Mouse (Mus musculus): ENCODE results near the gene Mboat1.

Gene Mboat1

DNA sequence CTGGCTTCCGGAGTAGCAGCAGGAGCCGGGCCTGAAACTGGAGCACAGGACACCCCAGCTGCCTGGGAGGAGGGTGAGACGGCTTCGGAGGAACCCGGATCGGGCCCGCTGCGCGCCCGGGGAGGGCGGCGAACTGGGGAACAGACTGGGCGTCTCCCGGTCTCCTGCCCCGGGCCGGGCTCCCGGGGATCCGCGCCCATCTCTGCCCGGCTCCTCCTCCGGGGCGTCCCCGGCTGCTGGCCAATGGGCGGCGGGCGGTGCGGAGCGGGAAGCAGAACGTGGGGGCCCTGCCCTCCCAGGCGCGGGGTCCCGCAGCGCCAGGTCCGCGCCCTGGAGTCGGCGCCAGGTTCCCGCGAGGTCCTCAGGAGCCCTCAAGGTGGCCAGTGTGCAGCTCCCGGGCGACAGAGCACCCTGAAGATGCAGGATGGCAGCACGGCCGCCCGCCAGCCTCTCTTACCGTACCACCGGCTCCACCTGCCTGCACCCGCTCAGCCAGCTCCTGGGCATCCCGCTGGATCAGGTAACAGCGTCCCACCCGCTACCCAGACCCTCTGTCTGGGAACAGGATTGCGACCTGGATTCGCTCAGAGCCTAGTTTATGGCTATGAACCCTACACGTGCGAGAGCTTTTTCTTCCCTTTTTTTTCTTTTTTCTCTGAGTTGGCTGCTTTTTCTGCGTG, at the start of gene Mboat1:
Mboat1 (plus strand) TSS at position 247 of the 680 bp plus-strand sequence.
- in situ Hi-C loops (cut with MboI, MseI), result no loop called here

- in situ Hi-C loops (cut with MboI, MseI), result loop anchor here (25.0 kb wide), 1 partner anchor 444 kb away; the partner anchor contains the start of gene Uqcrfs1
Observed at GRCm38 (mm10) chr13:30093086-30093485, 43.2 kb upstream of the Mboat1 start.

GRCm38 (mm10) chr13:30095851-30096250, 40.4 kb upstream of the Mboat1 start:
- in situ Hi-C loops (cut with MboI, MseI), result loop anchor here (5.0 to 25.0 kb wide), 2 partner anchors 161 to 441 kb away; partner anchors contain the start of gene Uqcrfs1

DNA sequence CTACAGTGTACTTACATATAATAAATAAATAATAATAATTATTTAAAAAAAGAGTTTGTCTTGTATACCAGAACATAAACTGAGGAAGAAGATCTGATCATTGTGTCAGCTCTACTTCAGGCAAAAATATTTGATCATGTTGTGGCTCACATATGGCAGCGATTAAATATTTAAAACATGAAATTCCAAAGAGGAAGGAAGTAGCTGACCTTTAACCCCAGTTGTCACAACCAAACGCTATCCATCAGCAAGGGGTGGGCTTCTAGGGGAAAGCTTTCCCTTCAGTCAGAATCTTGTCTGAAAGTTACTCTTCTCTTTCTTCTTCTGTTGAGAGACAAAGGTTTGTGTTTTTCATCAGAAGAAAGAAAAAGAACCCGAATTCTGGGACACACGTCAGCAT, 39.8 kb upstream of the Mboat1 start:
- in situ Hi-C loops (cut with MboI, MseI), result loop anchor here (5.0 to 25.0 kb wide), 2 partner anchors 161 to 441 kb away; partner anchors contain the start of gene Uqcrfs1

- in situ Hi-C loops (cut with MboI, MseI), result no loop called here
Observed at GRCm38 (mm10) chr13:30109001-30109600, 27.2 kb upstream of the Mboat1 start.

DNA sequence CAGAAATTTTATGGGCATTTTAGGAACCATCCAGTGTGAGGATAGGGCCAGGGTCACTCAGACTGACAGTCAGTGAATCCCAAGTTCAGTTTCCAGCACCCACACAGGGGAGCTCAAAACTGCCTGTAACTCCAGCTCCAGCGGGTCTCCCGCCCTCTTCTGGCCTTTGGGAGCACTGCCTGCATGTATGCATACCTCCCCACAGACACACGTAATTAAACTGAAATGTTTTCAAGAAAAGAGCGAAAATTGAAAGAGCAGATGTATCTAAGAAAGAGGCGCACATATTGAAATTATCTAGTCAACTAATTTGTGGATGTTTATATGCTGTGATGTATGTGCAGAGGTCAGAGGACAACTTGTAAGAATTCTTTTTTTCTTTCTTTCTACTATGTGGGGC, 20.5 kb upstream of the Mboat1 start:
- in situ Hi-C loops (cut with MboI, MseI), result no loop called here

- in situ Hi-C loops (cut with MboI, MseI), result no loop called here
Observed at GRCm38 (mm10) chr13:30136923-30137629, 787 bp downstream of the Mboat1 start.

DNA sequence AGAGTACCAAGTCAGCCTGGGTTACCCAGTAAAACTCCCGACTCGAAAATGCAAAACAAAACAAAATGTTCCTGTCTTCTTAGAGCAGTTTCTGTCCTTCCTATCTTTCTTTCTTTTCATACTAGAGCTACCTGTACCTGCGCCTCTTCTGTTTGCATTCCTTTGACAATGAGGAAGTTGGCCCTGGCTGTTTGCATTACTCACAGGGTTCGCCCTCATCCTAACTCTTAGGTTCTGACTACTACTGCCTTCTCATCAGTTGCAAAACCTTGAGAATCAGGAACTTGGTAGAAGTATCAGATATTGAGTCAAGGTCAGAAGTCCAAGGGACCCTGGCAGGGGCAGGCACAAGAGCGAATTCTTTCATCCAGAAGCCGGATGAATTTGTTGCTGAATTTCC, 1.7 kb downstream of the Mboat1 start:
- in situ Hi-C loops (cut with MboI, MseI), result no loop called here

- in situ Hi-C loops (cut with MboI, MseI), result no loop called here
Observed at GRCm38 (mm10) chr13:30140149-30140548, 3.9 kb downstream of the Mboat1 start.

DNA sequence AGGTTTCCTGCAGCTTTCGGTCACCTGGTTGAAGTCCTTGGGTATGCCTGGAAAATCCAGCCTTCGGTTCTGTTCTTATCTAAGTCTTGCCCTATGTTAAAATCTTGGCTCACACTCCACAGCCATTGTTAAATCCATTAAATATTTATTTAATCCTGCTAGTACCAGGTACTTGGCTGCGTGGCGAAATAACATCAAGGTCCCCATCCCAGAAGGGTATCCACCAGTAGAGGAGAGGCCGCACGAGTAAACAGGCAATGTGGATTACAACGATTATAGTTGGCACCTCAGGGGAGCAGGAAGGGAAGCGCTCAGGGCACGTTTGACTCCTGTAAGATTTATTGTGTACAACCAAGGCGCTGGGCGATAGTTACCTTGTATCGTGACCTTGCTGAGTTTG, 4.4 kb downstream of the Mboat1 start:
- in situ Hi-C loops (cut with MboI, MseI), result no loop called here

GRCm38 (mm10) chr13:30141996-30142395, 5.7 kb downstream of the Mboat1 start:
- in situ Hi-C loops (cut with MboI, MseI), result no loop called here

GRCm38 (mm10) chr13:30146468-30146867, 10.2 kb downstream of the Mboat1 start:
- in situ Hi-C loops (cut with MboI, MseI), result no loop called here

- in situ Hi-C loops (cut with MboI, MseI), result no loop called here
Observed at GRCm38 (mm10) chr13:30154264-30154663, 18.0 kb downstream of the Mboat1 start.

GRCm38 (mm10) chr13:30159626-30160025, 23.3 kb downstream of the Mboat1 start:
- in situ Hi-C loops (cut with MboI, MseI), result no loop called here

DNA sequence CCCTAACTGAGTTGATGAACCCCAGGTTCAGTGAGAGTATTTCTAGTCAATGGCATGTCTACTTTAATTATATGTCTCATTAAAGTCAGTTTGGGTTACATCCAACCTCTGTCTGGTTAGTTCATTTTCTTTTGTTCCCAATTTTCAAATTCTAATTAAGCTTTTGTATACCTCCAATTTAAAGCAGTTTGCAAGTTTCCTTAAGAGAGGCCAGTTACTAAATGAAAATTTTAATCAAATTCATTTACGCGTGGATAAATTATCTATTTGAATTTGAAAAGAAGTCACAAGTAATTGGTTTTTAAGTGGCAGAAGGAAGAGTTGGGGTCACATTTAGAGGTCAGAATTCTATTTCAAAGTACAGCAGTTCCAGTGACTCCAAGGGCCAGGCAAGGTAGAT, 27.2 kb downstream of the Mboat1 start:
- in situ Hi-C loops (cut with MboI, MseI), result no loop called here

GRCm38 (mm10) chr13:30166138-30167090, 30.1 kb downstream of the Mboat1 start:
- in situ Hi-C loops (cut with MboI, MseI), result no loop called here

- in situ Hi-C loops (cut with MboI, MseI), result no loop called here
Observed at GRCm38 (mm10) chr13:30167499-30167898, 31.2 kb downstream of the Mboat1 start.

DNA sequence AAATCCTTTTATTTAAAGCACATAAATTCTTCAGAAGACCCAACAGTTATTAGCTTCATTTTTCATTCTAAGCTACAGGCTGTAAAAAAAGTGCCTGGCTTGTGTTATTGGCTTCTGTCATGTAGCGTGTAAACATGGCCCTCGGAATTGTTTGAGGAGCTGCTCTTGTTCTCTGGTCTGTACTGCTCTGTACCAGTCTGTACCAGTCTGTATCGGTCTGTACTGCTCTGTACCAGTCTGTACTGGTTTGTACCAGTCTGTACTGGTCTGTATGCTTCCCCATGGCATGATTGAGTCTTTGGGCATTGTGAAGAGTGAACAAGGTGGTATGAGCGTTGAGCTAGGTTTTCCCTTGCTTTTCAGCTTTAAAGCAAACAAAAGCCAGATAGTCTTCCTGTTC, 32.5 kb downstream of the Mboat1 start:
- in situ Hi-C loops (cut with MboI, MseI), result no loop called here

GRCm38 (mm10) chr13:30170061-30170460, 33.8 kb downstream of the Mboat1 start:
- in situ Hi-C loops (cut with MboI, MseI), result no loop called here

DNA sequence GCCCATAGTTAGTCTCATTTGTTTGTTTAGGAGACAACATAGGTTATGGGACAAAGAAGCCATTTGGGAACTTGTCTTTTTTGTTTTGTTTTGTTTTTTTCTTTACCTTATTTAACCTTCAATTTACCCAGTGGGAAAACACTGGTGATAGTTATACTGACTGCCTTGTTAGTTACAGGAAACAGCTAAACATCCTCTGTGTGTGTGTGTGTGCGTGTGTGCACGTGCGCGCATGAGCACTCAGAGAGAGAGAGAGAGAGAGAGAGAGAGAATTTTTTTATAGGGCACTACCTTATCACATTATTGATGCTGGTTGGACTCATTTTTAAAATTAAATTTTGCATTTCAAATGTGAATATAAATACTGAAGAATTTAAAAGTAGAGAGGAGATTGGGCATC, 38.3 kb downstream of the Mboat1 start:
- in situ Hi-C loops (cut with MboI, MseI), result no loop called here

GRCm38 (mm10) chr13:30177356-30177755, 41.1 kb downstream of the Mboat1 start:
- in situ Hi-C loops (cut with MboI, MseI), result no loop called here

Measured in T-helper 2 cell (primary cell).